Mouse (Mus musculus): ENCODE results near the gene S1pr5. TPM values are rescaled to one million over a fixed set of nuclear protein-coding genes. Genes with fewer than 3 reads are reported as not detected.

The S1pr5 gene
- polyA plus RNA-seq, 1 experiment, result 0.78 TPM

- no peaks in the 10 kb centered on the region for H3K36me3 ChIP-seq (ENCODE audit: control insufficient read depth, insufficient read depth, low read length)
These were observed 53.3 kb downstream of the S1pr5 start for GRCm38 (mm10) chr9:21194787-21195493.

DNA sequence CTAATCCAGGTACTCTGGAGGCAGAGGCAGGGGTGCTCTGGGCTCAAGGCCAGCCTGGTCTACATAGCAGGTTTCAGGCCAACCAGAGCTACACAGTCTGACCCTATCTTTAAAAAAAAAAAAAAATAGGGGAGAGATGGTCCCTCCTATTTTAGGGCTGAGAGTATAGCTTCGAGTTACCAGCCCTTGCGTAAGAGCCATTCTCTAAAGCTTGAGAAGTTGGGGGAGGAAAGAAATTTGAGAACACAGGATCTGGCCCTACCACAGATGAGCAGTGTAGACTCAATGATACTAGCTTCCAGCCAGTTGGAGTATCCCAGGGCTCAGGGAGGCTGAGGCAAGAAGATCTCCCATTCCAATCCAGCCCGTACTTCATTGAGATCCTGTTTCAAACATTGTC lies 54.5 kb downstream of the S1pr5 start:
- Histone ChIP-seq H3K36me3 (ENCODE audit: control insufficient read depth, insufficient read depth, low read length) (no peaks in the 10 kb centered on the region), H3K27me3 (ENCODE audit: control insufficient read depth, insufficient read depth, low read length) (no peaks in the 10 kb centered on the region), H3K4me1 (replicated peaks; ENCODE audit: control insufficient read depth, insufficient read depth, low read length) (peaks cover 7% of the 10 kb centered on the region), H3K27ac (ENCODE audit: control insufficient read depth, insufficient read depth, low read length) (no peak overlapping the region), H3K4me3 (ENCODE audit: control insufficient read depth, insufficient read depth, low read length) (no peak overlapping the region)
- WGBS, result 89% methylated on average over 3 of the region's 3 CpGs
- no peak for DNase-seq
- TF ChIP-seq POLR2A (IDR thresholded peaks at IDR 0.05; ENCODE audit: control insufficient read depth, extremely low read depth, insufficient read depth, low read length, poor library complexity) (no peak), CTCF (IDR thresholded peaks at IDR 0.05; ENCODE audit: borderline replicate concordance, control insufficient read depth, extremely low read depth, insufficient read depth, low read length, poor library complexity) (no peak)

More at GRCm38 (mm10) chr9:21194787-21195493, 53.3 kb downstream of the S1pr5 start:
- Histone ChIP-seq H3K27ac (ENCODE audit: control insufficient read depth, insufficient read depth, low read length) (no peak overlapping the region), H3K27me3 (ENCODE audit: control insufficient read depth, insufficient read depth, low read length) (no peaks in the 10 kb centered on the region), H3K4me3 (ENCODE audit: control insufficient read depth, insufficient read depth, low read length) (no peak overlapping the region), H3K4me1 (replicated peaks; ENCODE audit: control insufficient read depth, insufficient read depth, low read length) (peaks cover 7% of the 10 kb centered on the region)
- 85% methylated on average over 4 of the region's 4 CpGs for WGBS
- no peak for TF ChIP-seq CTCF (IDR thresholded peaks at IDR 0.05; ENCODE audit: borderline replicate concordance, control insufficient read depth, extremely low read depth, insufficient read depth, low read length, poor library complexity)
- no peak for TF ChIP-seq POLR2A (IDR thresholded peaks at IDR 0.05; ENCODE audit: control insufficient read depth, extremely low read depth, insufficient read depth, low read length, poor library complexity)
- DNase-seq, result no peak

Other genes with a start within 250 kb of the S1pr5 start
- gene Mrpl4, start 245.7 kb downstream of the S1pr5 start, polyA plus RNA-seq (2012; rRNA removed), result 125 and 140 TPM in 2 replicates
- 78.1 and 90.8 TPM in 2 replicates for gene Icam1, start 232.5 kb downstream of the S1pr5 start, polyA plus RNA-seq (2012; rRNA removed)
- gene Icam4, start 219.1 kb downstream of the S1pr5 start, polyA plus RNA-seq (2012; rRNA removed), result 0.26 and 0.71 TPM in 2 replicates
- 0.63 and 1.0 TPM in 2 replicates for gene Icam5, start 216.4 kb downstream of the S1pr5 start, polyA plus RNA-seq (2012; rRNA removed)
- 0.79 and 1.1 TPM in 2 replicates for gene Zglp1, start 181.3 kb downstream of the S1pr5 start, polyA plus RNA-seq (2012; rRNA removed)
- 0.47 and 0.48 TPM in 2 replicates for gene Gm49373, start 175.3 kb downstream of the S1pr5 start, polyA plus RNA-seq (2012; rRNA removed)
- gene Fdx1l, start 174.8 kb downstream of the S1pr5 start, polyA plus RNA-seq (2012; rRNA removed), result 52.0 and 67.8 TPM in 2 replicates
- gene Gm38431, start 156.4 kb downstream of the S1pr5 start, polyA plus RNA-seq (2012; rRNA removed), result 13.5 and 18.0 TPM in 2 replicates
- 229 and 270 TPM in 2 replicates for gene Raver1, start 156.4 kb downstream of the S1pr5 start, polyA plus RNA-seq (2012; rRNA removed)
- 50.7 and 51.1 TPM in 2 replicates for gene Tyk2, start 117.2 kb downstream of the S1pr5 start, polyA plus RNA-seq (2012; rRNA removed)
- gene Cdc37, start 98.5 kb downstream of the S1pr5 start, polyA plus RNA-seq (2012; rRNA removed), result 91.1 and 92.5 TPM in 2 replicates
- 6.1 and 6.8 TPM in 2 replicates for gene Pde4a, start 82.7 kb downstream of the S1pr5 start, polyA plus RNA-seq (2012; rRNA removed)
- 115 and 122 TPM in 2 replicates for gene Keap1, start 9.1 kb downstream of the S1pr5 start, polyA plus RNA-seq (2012; rRNA removed)
- gene Atg4d, start 16.9 kb upstream of the S1pr5 start, polyA plus RNA-seq (2012; rRNA removed), result 84.3 and 87.7 TPM in 2 replicates
- 56.5 and 57.9 TPM in 2 replicates for gene Kri1, start 39.5 kb upstream of the S1pr5 start, polyA plus RNA-seq (2012; rRNA removed)
- gene Cdkn2d, start 43.0 kb upstream of the S1pr5 start, polyA plus RNA-seq (2012; rRNA removed), result 319 and 330 TPM in 2 replicates
- gene Ap1m2, start 63.9 kb upstream of the S1pr5 start, polyA plus RNA-seq (2012; rRNA removed), result 9.6 and 11.1 TPM in 2 replicates
- gene Slc44a2, start 72.3 kb upstream of the S1pr5 start, polyA plus RNA-seq (2012; rRNA removed), result 477 and 505 TPM in 2 replicates
- gene Ilf3, start 119.4 kb upstream of the S1pr5 start, polyA plus RNA-seq (2012; rRNA removed), result 151 and 157 TPM in 2 replicates
- 46.4 and 48.2 TPM in 2 replicates for gene Qtrt1, start 163.4 kb upstream of the S1pr5 start, polyA plus RNA-seq (2012; rRNA removed)
- 374 and 422 TPM in 2 replicates for gene Dnm2, start 176.5 kb upstream of the S1pr5 start, polyA plus RNA-seq (2012; rRNA removed)

Measured in thymus, adult 2 months (tissue).